Mouse (Mus musculus): ENCODE data around the gene Arhgef10l. TPM values are rescaled to one million over a fixed set of nuclear protein-coding genes. Genes with fewer than 3 reads are reported as not detected.

Arhgef10l gene
- total RNA-seq, 2 experiments from 2014 or later: 17.5 to 25.7 TPM

GRCm38 (mm10) chr4:140634861-140635388 lies 30.9 kb downstream of the Arhgef10l start:
- no peak for DNase-seq

GRCm38 (mm10) chr4:140631276-140631849 lies 34.4 kb downstream of the Arhgef10l start:
- DNase-seq: peak; percentile 56

GRCm38 (mm10) chr4:140630651-140631241 lies 35.1 kb downstream of the Arhgef10l start:
- DNase-seq: peak; percentile 68

DNA sequence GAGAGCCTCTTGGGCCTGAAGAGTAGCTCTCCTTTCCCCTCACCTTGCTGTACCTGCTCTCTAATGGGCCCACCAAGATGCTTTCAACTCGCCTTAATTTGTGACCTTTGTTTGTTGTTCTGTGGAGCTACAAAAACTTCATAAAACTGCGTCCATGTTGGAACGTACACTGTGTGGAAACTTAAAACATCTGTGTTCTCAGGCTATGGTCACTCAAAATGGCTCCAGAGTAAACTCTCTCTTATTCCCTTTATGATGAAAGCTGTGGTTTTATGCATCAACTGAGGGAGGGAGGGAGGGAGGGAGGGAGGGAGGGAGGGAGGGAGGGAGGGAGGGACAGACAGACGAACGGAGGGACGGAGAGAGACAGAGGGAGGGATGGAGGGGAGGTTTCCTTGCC lies 35.7 kb downstream of the Arhgef10l start:
- DNase-seq: no peak

GRCm38 (mm10) chr4:140628971-140629370 lies 36.8 kb downstream of the Arhgef10l start:
- no peak for DNase-seq

GRCm38 (mm10) chr4:140628412-140628943 lies 37.3 kb downstream of the Arhgef10l start:
- DNase-seq: no peak

GRCm38 (mm10) chr4:140625651-140626525 lies 39.9 kb downstream of the Arhgef10l start:
- DNase-seq: no peak

GRCm38 (mm10) chr4:140624468-140625176 lies 41.2 kb downstream of the Arhgef10l start:
- peak; percentile 36 for DNase-seq

- DNase-seq: no peak
These were observed 41.7 kb downstream of the Arhgef10l start for GRCm38 (mm10) chr4:140624087-140624467.

DNA sequence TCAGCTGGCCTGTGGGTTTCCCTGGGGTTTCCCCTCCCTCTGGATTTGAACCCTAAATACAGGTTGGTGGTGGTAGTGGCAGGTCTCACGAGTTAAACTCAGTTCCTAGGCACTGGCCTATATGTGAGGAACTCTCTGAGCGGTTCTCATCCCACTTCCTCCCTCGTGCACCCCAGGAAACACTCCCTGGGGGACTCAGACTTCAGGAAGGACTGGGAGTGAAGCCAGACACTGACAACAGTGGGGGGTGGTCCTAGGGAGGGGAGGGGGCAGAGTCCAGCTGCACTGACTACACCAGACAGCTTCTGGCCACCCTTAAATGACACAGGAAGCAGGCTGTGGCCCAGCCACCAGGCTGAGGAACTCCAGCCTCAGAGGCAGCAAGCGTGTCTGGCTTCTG lies 43.0 kb downstream of the Arhgef10l start:
- DNase-seq: no peak

- no peak for DNase-seq
These were observed 45.3 kb downstream of the Arhgef10l start for GRCm38 (mm10) chr4:140620496-140620895.

DNA sequence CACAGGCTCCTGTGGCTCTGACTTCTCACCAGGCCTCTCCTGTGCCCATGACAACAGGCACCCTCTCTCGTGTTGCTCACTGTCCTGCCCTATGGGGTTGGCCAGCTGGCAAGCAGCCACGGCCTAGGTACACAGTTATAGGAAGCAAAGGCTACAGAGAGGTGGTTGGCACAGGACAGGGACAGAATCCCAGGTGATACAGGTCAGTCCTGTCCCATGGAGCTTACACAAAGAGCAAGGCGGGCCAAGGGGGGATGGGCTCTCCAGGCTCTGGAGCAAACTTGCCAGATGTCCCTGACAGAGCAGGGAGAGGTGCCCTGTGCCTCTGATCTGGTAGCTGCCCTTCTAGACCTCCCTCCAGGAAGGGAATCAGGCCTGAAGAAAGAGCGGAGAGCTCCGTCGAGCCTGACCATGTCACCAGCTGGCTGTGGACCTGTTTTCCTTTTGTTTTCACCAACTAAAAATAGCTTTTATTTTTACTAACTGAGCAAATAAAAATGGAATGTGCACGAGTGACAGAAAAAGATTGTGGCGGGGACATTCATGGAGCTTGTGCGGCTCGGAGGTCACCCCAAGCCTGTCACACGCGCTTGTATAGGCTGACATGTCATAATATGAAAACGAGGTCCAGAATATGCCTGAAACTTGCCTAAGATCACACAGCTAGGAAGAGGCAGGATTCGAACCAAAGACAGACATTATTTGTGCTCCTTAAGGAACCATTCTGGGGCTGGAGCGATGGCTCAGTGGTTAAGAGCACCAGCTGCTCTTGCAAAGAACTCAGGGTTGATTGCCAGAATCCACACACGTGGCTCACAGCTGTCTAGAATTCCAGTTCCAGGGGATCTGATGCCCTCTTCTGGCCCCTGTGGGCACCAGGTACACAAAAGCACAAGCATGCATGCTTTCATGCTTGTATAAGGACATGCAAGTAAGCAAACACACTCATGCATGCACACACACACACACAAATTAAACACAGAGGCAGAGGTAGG lies 48.1 kb downstream of the Arhgef10l start:
- DNase-seq: peak; percentile 66

GRCm38 (mm10) chr4:140616894-140617293 lies 48.9 kb downstream of the Arhgef10l start:
- DNase-seq: no peak

DNA sequence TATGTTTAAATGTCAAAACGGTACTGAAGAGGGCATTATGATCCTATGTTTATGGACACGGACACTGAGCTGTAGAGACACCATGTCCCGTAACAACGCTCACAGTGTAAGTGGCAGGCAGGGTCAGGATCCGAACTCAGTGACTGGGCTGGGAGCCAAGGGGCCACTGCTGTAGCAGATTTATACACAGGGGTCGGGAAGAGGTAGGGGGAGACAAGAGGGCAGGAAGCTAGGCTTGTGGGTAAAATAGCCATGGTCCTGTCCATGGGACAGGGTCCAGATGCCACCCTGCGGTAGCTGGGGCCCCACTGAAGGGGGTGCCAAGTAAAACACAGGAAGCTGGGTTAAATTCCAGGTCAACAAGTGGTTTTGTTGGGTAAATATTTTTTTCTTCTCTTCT lies 49.6 kb downstream of the Arhgef10l start:
- DNase-seq: no peak

DNA sequence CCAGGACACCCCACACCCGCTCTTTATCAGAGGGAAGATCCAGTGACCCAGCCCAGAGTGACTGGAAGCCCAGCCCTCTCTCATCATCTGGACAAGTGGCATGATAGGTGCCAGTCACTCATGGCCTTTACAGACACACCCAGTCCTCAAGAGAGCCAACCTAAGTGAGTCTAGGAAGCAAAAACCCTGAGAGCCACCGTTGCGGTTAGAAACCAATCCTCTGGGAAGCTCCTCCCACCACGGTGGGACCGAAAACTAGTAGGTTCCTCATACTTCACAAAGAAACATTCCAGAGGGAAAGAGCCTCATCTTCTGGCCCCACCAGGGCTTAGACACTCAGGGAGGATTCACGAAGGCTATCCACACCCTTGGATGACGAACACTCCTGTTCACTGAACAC lies 50.0 kb downstream of the Arhgef10l start:
- no peak for DNase-seq

DNA sequence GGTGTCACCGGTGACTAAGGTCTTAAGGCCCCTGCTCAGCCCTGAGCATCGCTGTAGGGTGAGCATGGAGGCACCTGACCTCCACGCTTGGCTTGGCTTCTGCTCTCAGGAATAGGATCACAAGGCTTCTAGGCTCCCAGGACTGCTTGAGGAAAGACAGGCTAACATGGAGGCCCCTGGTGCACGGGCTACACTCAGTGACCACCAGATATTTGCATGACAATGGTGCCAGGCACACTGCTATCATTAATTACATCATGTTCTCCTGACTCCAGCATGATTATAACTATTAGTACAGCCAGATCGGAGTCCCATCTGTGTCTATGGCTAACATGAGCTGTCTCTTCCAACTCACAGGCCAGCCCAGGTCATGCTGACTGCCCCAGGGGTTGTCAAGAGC lies 51.3 kb downstream of the Arhgef10l start:
- no peak for DNase-seq

DNA sequence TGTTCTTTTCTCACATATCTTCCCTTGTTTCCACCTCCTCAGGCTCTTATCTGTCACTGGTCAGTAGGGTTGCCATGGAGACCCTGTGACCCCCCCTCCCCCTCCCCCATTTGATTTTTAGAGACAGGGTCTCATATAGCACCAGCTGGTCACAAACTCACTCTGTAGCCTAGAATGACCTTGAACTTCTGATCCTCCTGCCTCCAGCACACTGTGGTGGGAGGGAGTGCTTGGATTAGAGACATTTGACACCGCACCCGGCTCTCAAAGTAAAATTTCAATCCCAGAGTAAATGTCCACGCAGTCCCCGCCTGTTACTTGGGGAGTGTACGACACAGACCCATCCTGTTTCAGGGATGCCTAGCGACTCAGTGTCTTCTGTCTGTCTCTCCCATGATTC lies 51.7 kb downstream of the Arhgef10l start:
- DNase-seq: no peak

DNA sequence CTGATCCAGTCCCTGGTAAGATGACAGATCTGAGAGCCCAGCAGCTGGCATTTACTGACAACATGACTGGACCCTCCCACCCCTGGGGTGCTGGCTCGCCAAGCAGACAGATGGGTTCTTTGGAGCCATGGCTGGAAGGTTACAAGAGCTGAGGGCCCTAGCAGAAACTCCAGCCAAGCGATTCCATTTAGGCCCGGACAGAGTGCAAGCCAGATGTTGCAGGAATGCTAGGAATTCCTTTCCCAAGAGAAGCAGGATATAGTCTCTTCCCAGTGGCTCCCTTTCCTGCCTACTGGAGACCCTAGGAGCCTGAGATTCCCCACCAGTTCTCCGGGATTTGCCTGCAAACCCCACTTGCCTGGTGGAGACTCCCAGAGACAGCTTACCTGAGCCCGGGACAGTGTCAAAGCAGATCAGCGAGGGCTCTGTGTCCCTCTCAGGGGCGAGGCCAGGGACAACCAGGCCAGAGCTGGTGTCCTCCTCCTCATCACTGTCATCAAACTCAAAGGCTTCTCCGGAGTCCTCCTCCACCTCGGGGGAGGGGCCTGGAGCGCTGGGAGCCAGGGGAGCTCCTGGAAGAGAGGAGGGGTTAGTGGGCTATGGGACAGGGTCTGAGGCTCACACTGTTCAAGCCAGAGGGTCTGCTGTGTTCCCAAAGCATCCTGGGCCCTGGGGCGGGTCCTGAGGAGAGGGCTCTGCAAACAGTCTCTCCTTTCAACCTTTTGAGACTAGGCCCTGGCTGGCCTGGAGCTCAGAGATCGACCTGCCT lies 54.8 kb downstream of the Arhgef10l start:
- no peak for DNase-seq

GRCm38 (mm10) chr4:140608228-140608720 lies 57.5 kb downstream of the Arhgef10l start:
- no peak for DNase-seq

- no peak for DNase-seq
These were observed 59.0 kb downstream of the Arhgef10l start for GRCm38 (mm10) chr4:140606779-140607178.

Measured in adrenal gland, postnatal 10 days (tissue).